Mouse (Mus musculus) T-helper 2 cell (primary cell): ENCODE data around the gene Trmt2a.

Source experiments
- in situ Hi-C: fragments of 300-600 bp; cut with MboI, MseI; formaldehyde crosslinking; loops from one replicate; pipeline ENCODE4 v1.15.1; 2025; ENCODE audit warnings: high pct_unique_total_duplicates

Trmt2a gene

GRCm38 (mm10) chr16:18248433-18249363, at the start of gene Trmt2a, which contains the start of gene Ranbp1:
Trmt2a (plus strand) TSS chr16:18248679.
Ranbp1 (minus strand) TSS chr16:18248732.
- in situ Hi-C loops, result no loop called here

- in situ Hi-C loops, result no loop called here
Measured at GRCm38 (mm10) chr16:18200062-18200461, 48.4 kb upstream of the Trmt2a start.

GRCm38 (mm10) chr16:18201620-18202019, 46.9 kb upstream of the Trmt2a start:
- in situ Hi-C loops, result no loop called here

- in situ Hi-C loops, result no loop called here
Measured at GRCm38 (mm10) chr16:18202061-18202460, 46.4 kb upstream of the Trmt2a start.

- in situ Hi-C loops, result no loop called here
Measured at GRCm38 (mm10) chr16:18203430-18204091, 44.9 kb upstream of the Trmt2a start.

- in situ Hi-C loops, result no loop called here
Measured at GRCm38 (mm10) chr16:18210701-18211416, 37.6 kb upstream of the Trmt2a start.

- in situ Hi-C loops, result no loop called here
Measured at GRCm38 (mm10) chr16:18211417-18212171, 36.9 kb upstream of the Trmt2a start.

GRCm38 (mm10) chr16:18213689-18214088, 34.8 kb upstream of the Trmt2a start:
- in situ Hi-C loops, result no loop called here

- in situ Hi-C loops, result no loop called here
Measured at GRCm38 (mm10) chr16:18214858-18215257, 33.6 kb upstream of the Trmt2a start.

GRCm38 (mm10) chr16:18217579-18217978, 30.9 kb upstream of the Trmt2a start, which contains the start of gene Ccdc188:
Ccdc188 (plus strand) TSS chr16:18217879.
- in situ Hi-C loops, result no loop called here

- in situ Hi-C loops, result no loop called here
Measured at GRCm38 (mm10) chr16:18218580-18218996, 29.9 kb upstream of the Trmt2a start.

- in situ Hi-C loops, result no loop called here
Measured at GRCm38 (mm10) chr16:18220001-18220400, 28.5 kb upstream of the Trmt2a start.

- in situ Hi-C loops, result no loop called here
Measured at GRCm38 (mm10) chr16:18220856-18221542, 27.5 kb upstream of the Trmt2a start.

- in situ Hi-C loops, result no loop called here
Measured at GRCm38 (mm10) chr16:18221543-18221898, 27.0 kb upstream of the Trmt2a start.

- in situ Hi-C loops, result no loop called here
Measured at GRCm38 (mm10) chr16:18222188-18222587, 26.3 kb upstream of the Trmt2a start.

- in situ Hi-C loops, result no loop called here
Measured at GRCm38 (mm10) chr16:18227187-18227586, 21.3 kb upstream of the Trmt2a start.

- in situ Hi-C loops, result no loop called here
Measured at GRCm38 (mm10) chr16:18227897-18228422, 20.5 kb upstream of the Trmt2a start.

- in situ Hi-C loops, result no loop called here
Measured at GRCm38 (mm10) chr16:18228856-18229255, 19.6 kb upstream of the Trmt2a start.

GRCm38 (mm10) chr16:18229622-18230021, 18.9 kb upstream of the Trmt2a start:
- in situ Hi-C loops, result no loop called here

- in situ Hi-C loops, result no loop called here
Measured at GRCm38 (mm10) chr16:18230617-18231016, 17.9 kb upstream of the Trmt2a start.
